Mouse (Mus musculus) liver, embryonic 14.5 days (tissue): ENCODE measurements around the gene Dyrk1a.

Source experiments
- CTCF ChIP-seq: IDR thresholded peaks from 2 replicates; pipeline ENCODE4 v1.5.1; 2016; ENCODE audit warnings: antibody characterized with exemption, low read depth, control low read depth
- EP300 ChIP-seq: IDR thresholded peaks from 2 replicates; pipeline ENCODE4 v1.6.1; 2016; ENCODE audit warnings: antibody characterized with exemption, low read depth

DNA sequence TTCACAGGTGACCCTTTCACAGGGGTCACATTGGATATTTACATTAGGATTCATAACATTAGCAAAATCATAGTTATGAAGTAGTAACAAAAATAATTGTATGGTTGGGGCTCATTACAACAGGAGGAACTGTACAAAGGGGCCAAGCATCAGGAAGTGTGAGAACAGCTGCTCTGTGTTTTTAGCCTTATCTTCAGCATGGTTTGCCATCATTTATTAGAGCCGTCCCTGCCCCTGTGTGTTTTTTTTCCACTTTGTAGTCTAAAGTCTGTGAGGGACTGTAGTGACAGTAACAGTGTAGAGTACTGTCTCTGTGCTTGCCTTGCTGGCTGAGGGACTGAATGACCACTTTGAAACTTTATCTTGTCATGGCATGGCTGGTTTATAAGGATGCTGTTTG lies 27.8 kb downstream of the Dyrk1a start:
- no peak for TF ChIP-seq CTCF
- TF ChIP-seq EP300: no peak
